Mouse (Mus musculus) urinary bladder, adult 18-20 months (tissue): ENCODE measurements around the gene Magel2.
A peak's percentile ranks its signal among the peaks of the same experiment; 100 is the strongest.

Source experiments
- DNase-seq, 2 experiments: peaks; one replicate each; pipeline ENCODE4 v3.0.0; 2022; ENCODE audit warnings: low spot score in 2 of 2, mixed read lengths in 2 of 2

Gene Magel2

DNA sequence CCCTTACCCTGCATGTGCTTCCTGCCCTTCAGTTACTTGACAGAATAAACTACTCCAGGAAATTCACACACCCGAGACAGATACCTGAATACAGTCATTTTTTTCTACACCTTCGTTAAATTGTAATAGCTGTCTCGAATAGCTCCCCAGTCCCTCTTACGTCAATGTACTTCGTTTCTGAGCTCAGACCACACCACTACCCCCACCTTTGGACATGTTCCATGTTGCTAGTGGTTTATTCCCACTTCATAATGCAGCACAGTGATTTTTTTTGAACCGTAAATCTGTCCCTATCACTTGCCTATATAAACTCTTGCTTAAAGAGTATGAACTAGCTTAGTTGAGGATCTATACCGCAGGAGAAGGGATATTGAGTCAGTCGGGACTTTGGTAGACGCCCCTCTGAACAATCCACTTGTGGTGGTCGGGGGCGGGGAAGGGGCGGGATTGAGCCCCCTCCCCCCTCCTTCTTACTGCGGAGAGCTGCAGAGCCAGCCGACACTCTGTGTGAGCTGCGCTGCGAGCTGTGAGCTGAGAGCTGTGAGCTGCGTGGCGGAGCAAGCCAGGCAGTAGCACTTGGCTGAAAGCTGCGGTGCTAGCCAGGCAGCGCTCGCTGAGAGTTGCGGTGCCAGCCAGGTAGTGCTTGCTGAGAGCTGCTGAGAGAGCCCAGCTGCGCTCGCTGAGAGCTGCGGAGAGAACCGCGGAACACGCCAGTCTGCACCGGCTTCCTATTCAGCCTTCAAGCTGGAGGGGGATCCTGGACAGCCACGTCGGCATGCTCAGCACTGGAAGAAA lies at the start of gene Magel2:
Gene Magel2 (plus strand): TSS at position 501 of the 795 bp plus-strand sequence.
- DNase-seq: peak in 1 of 2 experiments; percentile 8

- no peak for DNase-seq
These were observed 31.4 kb upstream of the Magel2 start for GRCm38 (mm10) chr7:62345411-62345810.

DNA sequence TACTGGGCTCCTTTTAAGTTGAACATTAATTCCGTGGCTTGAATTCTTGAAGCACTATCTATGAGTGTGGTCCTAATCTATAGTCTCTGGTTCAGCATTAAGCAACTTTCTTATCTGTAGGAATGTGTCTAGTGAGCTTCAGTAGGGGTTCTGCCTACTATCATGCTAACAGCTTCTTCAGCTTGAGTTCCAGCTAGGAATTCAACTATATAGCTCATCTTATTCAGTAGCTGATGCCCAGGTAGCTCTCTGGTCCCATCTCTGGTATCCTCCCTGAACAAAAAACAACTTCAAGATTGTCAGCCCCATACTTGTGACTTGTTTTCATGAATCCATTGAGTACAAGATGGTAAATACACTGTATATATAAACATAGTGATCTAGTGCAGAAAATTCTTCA lies 30.5 kb upstream of the Magel2 start, which contains the start of gene Ndn:
Gene Ndn (plus strand): TSS at position 301 of the 400 bp plus-strand sequence.
- DNase-seq: no peak

DNA sequence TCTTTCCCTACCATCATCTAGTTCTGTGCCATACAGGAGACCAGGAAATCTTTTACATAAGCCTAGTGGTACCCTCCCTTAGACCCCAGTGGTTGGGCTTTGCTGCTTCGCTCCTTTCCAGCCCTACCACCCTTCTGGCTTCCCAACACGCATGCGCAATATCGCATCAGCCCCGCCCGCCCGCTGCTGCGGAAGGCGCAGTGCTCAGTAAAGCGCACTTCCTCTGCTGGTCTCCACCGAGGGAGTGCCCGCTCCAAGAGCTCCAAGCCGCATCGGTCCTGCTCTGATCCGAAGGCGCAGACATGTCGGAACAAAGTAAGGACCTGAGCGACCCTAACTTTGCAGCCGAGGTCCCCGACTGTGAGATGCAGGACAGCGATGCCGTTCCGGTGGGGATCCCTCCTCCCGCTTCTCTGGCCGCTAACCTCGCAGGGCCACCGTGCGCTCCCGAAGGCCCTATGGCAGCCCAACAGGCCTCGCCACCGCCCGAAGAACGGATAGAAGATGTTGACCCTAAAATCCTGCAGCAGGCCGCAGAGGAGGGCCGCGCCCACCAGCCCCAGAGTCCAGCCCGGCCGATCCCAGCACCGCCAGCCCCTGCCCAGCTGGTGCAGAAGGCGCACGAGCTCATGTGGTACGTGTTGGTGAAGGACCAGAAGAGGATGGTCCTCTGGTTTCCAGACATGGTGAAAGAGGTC lies 28.6 kb upstream of the Magel2 start:
- peak; percentile 33 to 49 for DNase-seq

GRCm38 (mm10) chr7:62348804-62349190 lies 28.0 kb upstream of the Magel2 start:
- DNase-seq: no peak

GRCm38 (mm10) chr7:62351266-62351665 lies 25.5 kb upstream of the Magel2 start:
- no peak for DNase-seq

DNA sequence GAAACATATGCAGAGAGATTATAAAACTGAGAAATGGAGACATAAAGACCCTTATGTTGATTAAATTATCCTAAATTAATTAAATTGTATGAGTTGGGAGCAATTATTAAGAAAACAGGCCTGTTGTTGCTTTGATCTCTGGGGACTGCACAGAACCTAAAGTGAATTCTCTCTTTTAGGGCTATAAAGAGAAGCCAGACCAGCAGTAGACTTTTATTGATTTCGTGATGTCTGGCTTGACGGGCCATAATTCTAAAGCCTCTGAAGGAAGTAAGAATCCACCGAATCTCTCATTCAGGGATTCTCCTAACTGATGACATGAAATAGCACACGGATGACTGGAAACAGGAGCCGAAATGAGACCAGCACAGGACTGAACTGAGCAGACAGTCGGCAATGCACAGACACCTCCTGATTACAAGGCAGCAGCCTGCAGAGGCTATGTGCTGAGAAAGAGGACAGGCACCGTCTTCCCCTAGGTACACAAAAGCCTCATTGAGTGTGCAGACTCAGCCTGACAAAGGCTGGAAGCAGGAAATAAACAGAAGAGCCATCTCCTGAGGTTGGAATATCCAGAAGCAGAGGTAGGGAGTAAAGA lies 11.7 kb upstream of the Magel2 start:
- DNase-seq: no peak

GRCm38 (mm10) chr7:62366730-62367129 lies 10.1 kb upstream of the Magel2 start:
- DNase-seq: no peak

- no peak for DNase-seq
These were observed 1.2 kb upstream of the Magel2 start for GRCm38 (mm10) chr7:62375658-62376057.

- no peak for DNase-seq
These were observed 503 bp downstream of the Magel2 start for GRCm38 (mm10) chr7:62377313-62377712.

DNA sequence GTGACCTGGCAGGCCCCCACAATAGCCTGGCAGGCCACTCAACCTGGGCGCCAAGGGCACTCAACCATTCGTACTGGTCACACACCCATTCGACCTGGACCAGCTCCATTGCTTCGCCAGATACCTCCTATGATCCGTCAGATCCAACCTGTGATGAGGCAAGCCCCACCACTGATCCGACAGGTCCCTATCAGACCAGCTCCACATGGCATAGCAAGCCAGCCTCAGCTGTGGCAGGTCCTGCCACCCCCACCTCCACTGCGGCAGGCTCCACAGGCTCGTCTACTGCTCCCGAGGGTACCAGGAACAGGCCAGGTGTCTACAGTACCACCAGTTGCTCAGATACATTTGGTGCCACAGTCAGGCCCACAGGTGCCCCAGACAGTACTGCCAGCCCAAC lies 1.7 kb downstream of the Magel2 start:
- no peak for DNase-seq

DNA sequence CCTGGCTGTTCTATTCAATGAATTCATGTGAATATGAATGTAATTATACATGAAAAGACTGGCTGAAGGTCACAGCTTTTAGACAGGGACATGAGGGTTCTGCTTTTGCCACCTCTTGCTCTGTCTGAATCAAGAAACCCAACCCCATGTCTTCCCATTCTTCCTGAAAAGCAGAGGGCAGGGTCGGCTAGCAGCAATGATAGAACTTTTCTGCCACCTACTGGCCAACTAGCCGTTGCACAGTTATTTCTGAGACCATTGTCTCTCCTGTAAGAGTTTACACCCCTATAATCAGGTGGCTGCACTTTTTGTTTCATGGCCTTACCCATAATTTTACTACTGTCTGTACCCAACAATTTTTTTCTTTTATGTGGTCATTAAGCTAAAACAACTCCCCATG lies 5.6 kb downstream of the Magel2 start:
- DNase-seq: no peak

DNA sequence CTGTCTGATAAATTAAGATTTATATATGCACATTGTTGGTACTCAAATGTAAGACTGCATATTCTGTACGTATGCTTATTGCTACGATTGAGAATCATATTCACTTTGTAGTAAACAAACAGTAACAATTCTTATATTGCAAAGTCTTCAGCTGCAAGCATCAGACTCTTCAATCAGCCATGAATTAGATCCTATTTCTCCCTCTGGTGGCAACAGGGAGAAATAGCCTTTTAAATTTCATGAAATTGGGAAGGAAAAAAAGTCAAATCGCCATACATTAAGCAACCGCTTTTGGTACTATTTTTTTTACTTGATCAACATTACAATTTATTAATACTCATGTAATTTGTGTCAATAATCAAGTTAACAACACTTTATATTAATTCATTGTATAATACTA lies 11.5 kb downstream of the Magel2 start:
- no peak for DNase-seq

DNA sequence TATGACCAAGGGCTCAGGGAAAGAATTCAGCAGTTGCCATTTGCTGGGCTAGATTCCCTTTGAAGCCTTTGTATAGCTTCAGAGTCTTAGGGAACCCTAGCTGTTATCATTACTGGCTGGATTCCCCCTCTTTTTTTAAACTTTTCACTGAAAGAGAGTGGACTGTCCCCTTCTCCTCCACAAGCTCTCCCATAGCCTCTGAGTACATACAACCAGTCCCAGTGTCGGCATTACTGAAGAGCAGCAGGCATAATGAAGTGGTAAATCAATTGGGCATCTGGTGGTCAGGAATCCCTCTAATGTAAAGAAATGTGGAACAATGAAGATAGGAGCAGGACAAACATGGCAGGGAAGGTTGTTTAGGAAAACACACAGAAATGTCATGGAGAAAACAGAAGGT lies 15.4 kb downstream of the Magel2 start:
- no peak for DNase-seq

DNA sequence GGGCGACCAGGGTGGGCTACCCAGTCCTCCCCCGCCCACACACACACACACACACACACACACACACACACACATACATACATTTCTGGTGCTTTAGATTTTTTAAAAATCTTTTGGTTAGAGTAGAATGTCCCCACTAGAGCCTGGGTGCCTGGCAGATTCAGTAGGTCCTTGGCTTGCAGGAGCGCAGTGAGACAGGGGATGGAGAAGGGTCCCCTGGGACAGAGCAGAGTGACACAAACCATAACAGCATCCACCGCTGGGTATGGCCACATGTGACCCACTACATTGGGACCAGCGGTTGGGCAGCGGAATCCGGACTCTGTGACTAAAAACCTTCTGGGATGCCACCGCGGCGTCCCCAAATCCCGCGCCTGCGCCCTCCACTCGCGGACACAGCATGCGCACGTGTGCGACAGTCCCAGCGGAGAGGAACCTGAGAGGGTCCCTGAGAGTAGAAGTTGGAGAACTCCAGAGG lies 29.8 kb downstream of the Magel2 start:
- DNase-seq: no peak

- DNase-seq: no peak
These were observed 31.0 kb downstream of the Magel2 start for GRCm38 (mm10) chr7:62407803-62408202.

DNA sequence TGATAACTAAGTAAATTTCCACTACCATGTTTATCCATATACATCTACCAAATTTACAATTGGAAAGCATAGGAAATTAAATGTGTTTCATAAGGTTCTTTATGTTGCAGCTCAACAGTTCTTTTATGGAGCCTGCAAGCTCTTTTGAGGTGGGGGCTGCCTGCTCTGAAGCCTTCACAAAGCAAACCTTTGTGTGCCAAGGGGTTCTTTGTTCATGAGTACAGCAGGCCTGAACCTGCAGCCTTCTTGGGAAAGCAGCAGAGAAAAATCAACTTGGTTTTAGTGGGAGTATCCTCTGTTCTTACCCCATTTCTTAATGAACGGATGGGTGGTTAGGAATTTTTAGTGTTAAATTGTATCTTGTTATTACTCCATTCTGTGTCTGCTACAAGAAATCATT lies 38.4 kb downstream of the Magel2 start:
- DNase-seq: no peak

- no peak for DNase-seq
These were observed 39.4 kb downstream of the Magel2 start for GRCm38 (mm10) chr7:62416173-62416572.

- no peak for DNase-seq
These were observed 41.5 kb downstream of the Magel2 start for GRCm38 (mm10) chr7:62418346-62418745.

GRCm38 (mm10) chr7:62419105-62419492 lies 42.3 kb downstream of the Magel2 start:
- no peak for DNase-seq

- peak; percentile 60 to 71 for DNase-seq
These were observed 42.9 kb downstream of the Magel2 start, which contains the start of gene Mkrn3 for GRCm38 (mm10) chr7:62419493-62420360. Gene Mkrn3, minus strand, starts transcription at chr7:62420139.

- DNase-seq: no peak
These were observed 43.8 kb downstream of the Magel2 start for GRCm38 (mm10) chr7:62420566-62420965.
